Mouse (Mus musculus) heart, postnatal 0 days (tissue): Measurements from ENCODE around the gene Arl8a. TPM values are rescaled to one million over a fixed set of nuclear protein-coding genes. Genes with fewer than 3 reads are reported as not detected.
"Not testable (repeated sequence)": the region's sequence is repeated elsewhere in the genome, so short reads cannot be mapped to it uniquely, and the experiment has no call there.

Source experiments
- ATAC-seq: fragments of 200-750 bp; cut with Nextera tagmentation; 2 replicates; pipeline ENCODE4 v1.8.0; 2017; ENCODE audit warnings: low read depth, moderate number of reproducible peaks, moderate library complexity; ENCODE audit not compliant: insufficient read depth
- DNase-seq: peaks from one replicate; pipeline ENCODE4 v3.0.0-alpha.2; 2016; ENCODE audit warnings: low spot score
- H3K27ac ChIP-seq: fragments of 300-500 bp; sonication (generic); 2 replicates; pipeline ENCODE4 v1.5.1; 2014; ENCODE audit warnings: low read depth, mild to moderate bottlenecking
- H3K27me3 ChIP-seq: fragments of 300-500 bp; sonication (generic); 2 replicates; pipeline ENCODE4 v1.6.1; 2014; ENCODE audit warnings: low read length, mixed read lengths; ENCODE audit not compliant: control insufficient read depth, insufficient read depth
- H3K36me3 ChIP-seq: fragments of 300-500 bp; sonication (generic); replicated peaks from 2 replicates; pipeline ENCODE4 v1.6.1; 2014; ENCODE audit warnings: low read length, mixed read lengths; ENCODE audit not compliant: control insufficient read depth, insufficient read depth
- H3K4me1 ChIP-seq: fragments of 300-500 bp; sonication (generic); 2 replicates; pipeline ENCODE4 v1.6.1; 2014; ENCODE audit warnings: antibody characterized with exemption; ENCODE audit not compliant: control insufficient read depth, insufficient read depth
- H3K4me2 ChIP-seq: fragments of 300-500 bp; sonication (generic); 2 replicates; pipeline ENCODE4 v1.6.1; 2014; ENCODE audit warnings: low read depth, mild to moderate bottlenecking, low read length, moderate library complexity
- H3K4me3 ChIP-seq: fragments of 300-500 bp; sonication (generic); 2 replicates; pipeline ENCODE4 v1.5.1; 2014; ENCODE audit warnings: low read depth, low read length
- H3K9ac ChIP-seq: fragments of 300-500 bp; sonication (generic); replicated peaks from 2 replicates; pipeline ENCODE4 v1.6.1; 2014; ENCODE audit warnings: low read depth, low read length, mixed read lengths
- H3K9me3 ChIP-seq: fragments of 300-500 bp; sonication (generic); replicated peaks from 2 replicates; pipeline ENCODE4 v1.6.1; 2016; ENCODE audit warnings: low read length; ENCODE audit not compliant: control insufficient read depth
- CTCF ChIP-seq: IDR thresholded peaks from 2 replicates; pipeline ENCODE4 v1.5.1; 2016; ENCODE audit warnings: antibody characterized with exemption, control low read depth, low read depth
- EP300 ChIP-seq: IDR thresholded peaks from 2 replicates; pipeline ENCODE4 v1.6.1; 2016; ENCODE audit warnings: antibody characterized with exemption, low read depth
- WGBS: fragments of 180-500 bp; shearing (Covaris S2); extraction: QIAGEN DNeasy Blood & Tissue Kit; methylation state at CpG from one replicate; pipeline ENCODE4 v1.1.7; 2014; 5-methylcytosine and 5-hydroxymethylcytosine counted together
- polyA plus RNA-seq: library from polyadenylated mRNA; unstranded; fragments of >200 nt; fragmentation: Nextera tagmentation; extraction: Ambion mirVana; gene quantifications from 2 replicates; pipeline ENCODE4 v1.2.1, GENCODE M21; 2015
- total RNA-seq: library from RNA; depleted of rRNA; stranded (reverse); fragments of >200 nt; gene quantifications from 2 replicates; pipeline ENCODE4 v1.2.3, GENCODE M21; 2014; ENCODE audit warnings: low replicate concordance

The Arl8a gene
- total and polyA plus RNA-seq, 2 experiments from 2014 or later = 35.3 to 43.4 TPM

DNA sequence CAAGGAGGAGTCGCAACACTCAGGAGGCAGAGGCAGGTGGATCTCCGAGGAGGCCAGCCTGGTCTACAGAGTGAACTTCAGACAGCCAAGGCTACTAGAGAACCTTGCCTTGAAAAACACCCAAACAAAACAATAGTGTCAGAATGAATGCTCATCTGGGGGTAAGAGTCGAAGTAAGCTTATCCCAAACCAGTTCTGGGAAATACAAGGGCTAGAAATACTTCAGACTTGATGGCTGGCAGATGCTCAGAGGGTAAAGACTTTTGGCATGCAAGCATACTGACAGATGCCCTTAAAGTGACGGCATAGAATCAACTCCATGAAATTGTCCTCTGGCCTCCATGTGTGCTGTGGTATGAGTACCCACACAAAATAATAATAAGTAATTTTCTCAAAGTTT, 42.6 kb downstream of the Arl8a start:
- WGBS = 81% methylated on average over 4 of the region's 4 CpGs
- ATAC-seq (no peak), DNase-seq (no peak)
- peaks cover 23% of the 10 kb centered on the region for H3K27me3 ChIP-seq
- H3K4me3 ChIP-seq = no peak overlapping the region
- H3K9ac ChIP-seq = no peak overlapping the region
- H3K9me3 ChIP-seq = no peaks in the 10 kb centered on the region
- H3K27ac ChIP-seq = no peak overlapping the region
- TF ChIP-seq EP300 (no peak), CTCF (no peak)
- no peak overlapping the region for H3K4me2 ChIP-seq
- no peaks in the 10 kb centered on the region for H3K4me1 ChIP-seq
- no peaks in the 10 kb centered on the region for H3K36me3 ChIP-seq

GRCm38 (mm10) chr1:135194335-135194734, 47.7 kb downstream of the Arl8a start:
- not testable (repeated sequence) for ATAC-seq, DNase-seq, H3K27ac ChIP-seq, H3K27me3 ChIP-seq, H3K36me3 ChIP-seq, H3K9ac ChIP-seq, H3K9me3 ChIP-seq, H3K4me3 ChIP-seq, H3K4me1 ChIP-seq, H3K4me2 ChIP-seq
- 77% methylated on average over 5 of the region's 5 CpGs for WGBS

GRCm38 (mm10) chr1:135195907-135196440, 49.4 kb downstream of the Arl8a start:
- Histone ChIP-seq H3K9ac (no peak overlapping the region), H3K4me1 (no peaks in the 10 kb centered on the region), H3K36me3 (no peaks in the 10 kb centered on the region), H3K27me3 (peaks cover 11% of the 10 kb centered on the region; the same call in 1 of the 2 replicates), H3K27ac (no peak overlapping the region), H3K9me3 (no peaks in the 10 kb centered on the region), H3K4me2 (no peak overlapping the region), H3K4me3 (no peak overlapping the region)
- DNase-seq (no peak), ATAC-seq (0 out of 2 replicates have a peak, but pooled peaks have one; percentile 33)
- TF ChIP-seq CTCF (no peak), EP300 (no peak)
- 75% methylated on average over 6 of the region's 6 CpGs for WGBS

DNA sequence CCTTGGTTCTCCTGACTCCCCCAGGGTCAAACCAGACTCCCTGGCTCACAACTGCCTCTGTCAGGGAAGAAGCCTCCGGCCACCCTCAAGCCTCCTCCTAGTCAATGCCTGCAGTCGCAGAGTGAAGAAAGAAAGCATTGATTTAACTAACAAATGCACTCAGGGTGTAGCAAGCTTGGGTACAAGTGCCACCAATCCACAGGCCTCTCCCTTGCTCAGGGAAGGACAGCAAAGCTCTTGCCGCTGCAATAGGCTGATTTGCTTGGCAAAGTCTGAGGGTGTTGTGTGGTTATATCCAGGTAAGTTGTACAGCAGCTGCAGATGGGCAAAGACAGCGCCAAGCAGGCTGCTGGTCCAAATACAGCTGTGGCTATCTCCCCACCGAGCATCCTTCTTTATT, 51.8 kb downstream of the Arl8a start:
- H3K9me3 ChIP-seq = no peaks in the 10 kb centered on the region
- H3K9ac ChIP-seq = no peak overlapping the region
- H3K4me1 ChIP-seq = no peaks in the 10 kb centered on the region
- ATAC-seq (no peak), DNase-seq (no peak)
- 63% methylated on average over 5 of the region's 5 CpGs for WGBS
- H3K27ac ChIP-seq = no peak overlapping the region
- H3K4me2 ChIP-seq = no peak overlapping the region
- H3K27me3 ChIP-seq = peaks cover 13% of the 10 kb centered on the region; the same call in 1 of the 2 replicates
- TF ChIP-seq CTCF (no peak), EP300 (no peak)
- no peak overlapping the region for H3K4me3 ChIP-seq
- no peaks in the 10 kb centered on the region for H3K36me3 ChIP-seq

DNA sequence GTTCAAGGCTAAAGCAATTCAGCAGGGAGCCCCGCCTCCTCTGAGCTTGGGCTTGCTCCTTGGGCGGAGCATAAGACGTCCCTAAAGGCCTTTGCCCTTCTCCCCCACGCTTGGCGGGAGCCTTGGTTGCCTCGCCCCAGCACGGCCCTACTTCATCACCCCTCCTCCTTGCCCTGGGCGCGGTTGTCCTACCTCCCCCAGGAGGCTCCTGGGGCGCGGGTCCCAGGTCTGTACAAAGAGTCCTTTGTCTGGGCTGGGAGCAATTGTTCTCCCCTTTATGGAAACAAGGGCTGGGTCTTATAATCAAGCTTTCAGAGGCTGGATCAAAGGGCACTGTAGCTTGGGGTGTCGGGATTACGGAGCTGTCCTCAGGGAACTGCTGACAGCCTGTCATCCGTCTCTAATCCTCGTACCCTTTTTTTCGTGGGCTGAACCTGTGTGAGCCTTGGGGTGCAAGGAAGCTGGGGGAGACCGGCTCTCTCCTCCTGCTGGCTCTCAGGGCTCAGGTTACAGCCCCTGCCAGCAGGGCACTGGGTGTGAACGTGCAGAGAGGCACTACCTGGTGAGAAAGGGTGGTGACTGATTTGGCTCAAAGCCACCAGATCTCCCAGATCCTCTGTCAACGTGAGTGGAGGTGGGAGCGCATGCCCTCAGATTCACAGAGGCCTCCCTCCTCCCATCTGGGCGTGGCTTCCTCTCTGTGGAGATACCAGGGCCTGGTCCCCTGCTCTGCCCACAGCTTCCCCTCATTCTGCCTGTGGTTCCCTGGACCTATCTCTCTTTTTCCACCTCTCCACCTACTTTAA, 52.6 kb downstream of the Arl8a start:
- no peak for TF ChIP-seq EP300
- no peak for TF ChIP-seq CTCF
- ATAC-seq = no peak

More for the DNA sequence above, 52.6 kb downstream of the Arl8a start:
- Histone ChIP-seq H3K4me3 (no peak overlapping the region), H3K27me3 (peaks cover 13% of the 10 kb centered on the region; the same call in 1 of the 2 replicates), H3K36me3 (no peaks in the 10 kb centered on the region), H3K4me2 (peak overlapping the region; percentile 21; the same call in 1 of the 2 replicates), H3K9ac (no peak overlapping the region), H3K9me3 (no peaks in the 10 kb centered on the region), H3K27ac (no peak overlapping the region), H3K4me1 (no peaks in the 10 kb centered on the region)
- DNase-seq = no peak
- WGBS = 9% methylated on average over 21 of the region's 21 CpGs
